Mouse (Mus musculus) B cell, adult 2 months (primary cell): Measurements from ENCODE around the gene Tnip2.

Experiments
- DNase-seq, 2 experiments: peaks; one replicate each; pipeline ENCODE4 v3.0.0; 2022

Tnip2 gene

GRCm38 (mm10) chr5:34523958-34524485 lies 10.2 kb upstream of the Tnip2 start:
- peak; percentile 56 to 59 for DNase-seq

GRCm38 (mm10) chr5:34521337-34521736 lies 7.5 kb upstream of the Tnip2 start:
- no peak for DNase-seq

GRCm38 (mm10) chr5:34520458-34521209 lies 6.8 kb upstream of the Tnip2 start:
- peak; percentile 63 to 66 for DNase-seq

GRCm38 (mm10) chr5:34519389-34519910 lies 5.7 kb upstream of the Tnip2 start:
- DNase-seq: peak; percentile 50 to 56

GRCm38 (mm10) chr5:34517913-34518312 lies 4.1 kb upstream of the Tnip2 start:
- peak; percentile 93 to 94 for DNase-seq

- no peak for DNase-seq
These were observed 1.3 kb upstream of the Tnip2 start for GRCm38 (mm10) chr5:34515096-34515495.

GRCm38 (mm10) chr5:34514218-34514566 lies 401 bp upstream of the Tnip2 start:
- DNase-seq: no peak

- no peak for DNase-seq
These were observed 1.3 kb downstream of the Tnip2 start for GRCm38 (mm10) chr5:34512486-34512885.

GRCm38 (mm10) chr5:34502821-34503220 lies 11.0 kb downstream of the Tnip2 start:
- no peak for DNase-seq

- DNase-seq: no peak
These were observed 11.4 kb downstream of the Tnip2 start for GRCm38 (mm10) chr5:34502411-34502810.

- DNase-seq: no peak
These were observed 12.2 kb downstream of the Tnip2 start for GRCm38 (mm10) chr5:34501588-34501987.

- no peak for DNase-seq
These were observed 12.9 kb downstream of the Tnip2 start for GRCm38 (mm10) chr5:34500886-34501285.

- DNase-seq: no peak
These were observed 17.0 kb downstream of the Tnip2 start for GRCm38 (mm10) chr5:34496745-34497144.

- no peak for DNase-seq
These were observed 24.4 kb downstream of the Tnip2 start for GRCm38 (mm10) chr5:34489418-34489787.

GRCm38 (mm10) chr5:34488741-34489417 lies 24.9 kb downstream of the Tnip2 start:
- no peak for DNase-seq

- no peak for DNase-seq
These were observed 26.3 kb downstream of the Tnip2 start for GRCm38 (mm10) chr5:34487320-34488090.

GRCm38 (mm10) chr5:34485731-34486130 lies 28.1 kb downstream of the Tnip2 start:
- no peak for DNase-seq

GRCm38 (mm10) chr5:34480926-34481325 lies 32.9 kb downstream of the Tnip2 start:
- DNase-seq: peak in 1 of 2 experiments; percentile 19

- DNase-seq: no peak
These were observed 45.6 kb downstream of the Tnip2 start for GRCm38 (mm10) chr5:34468039-34468775.

GRCm38 (mm10) chr5:34466648-34467047 lies 47.1 kb downstream of the Tnip2 start:
- DNase-seq: no peak

- no peak for DNase-seq
These were observed 47.7 kb downstream of the Tnip2 start for GRCm38 (mm10) chr5:34466079-34466478.

GRCm38 (mm10) chr5:34461841-34462240 lies 52.0 kb downstream of the Tnip2 start:
- DNase-seq: no peak
